Mouse (Mus musculus) lung, postnatal 0 days (tissue): ENCODE measurements around the gene Nucb1.

Source experiments
- CTCF ChIP-seq: IDR thresholded peaks from 2 replicates; pipeline ENCODE4 v1.5.1; 2016; ENCODE audit warnings: antibody characterized with exemption, mild to moderate bottlenecking
- EP300 ChIP-seq: IDR thresholded peaks from 2 replicates; pipeline ENCODE4 v1.6.1; 2016; ENCODE audit warnings: antibody characterized with exemption, mild to moderate bottlenecking, control low read depth

DNA sequence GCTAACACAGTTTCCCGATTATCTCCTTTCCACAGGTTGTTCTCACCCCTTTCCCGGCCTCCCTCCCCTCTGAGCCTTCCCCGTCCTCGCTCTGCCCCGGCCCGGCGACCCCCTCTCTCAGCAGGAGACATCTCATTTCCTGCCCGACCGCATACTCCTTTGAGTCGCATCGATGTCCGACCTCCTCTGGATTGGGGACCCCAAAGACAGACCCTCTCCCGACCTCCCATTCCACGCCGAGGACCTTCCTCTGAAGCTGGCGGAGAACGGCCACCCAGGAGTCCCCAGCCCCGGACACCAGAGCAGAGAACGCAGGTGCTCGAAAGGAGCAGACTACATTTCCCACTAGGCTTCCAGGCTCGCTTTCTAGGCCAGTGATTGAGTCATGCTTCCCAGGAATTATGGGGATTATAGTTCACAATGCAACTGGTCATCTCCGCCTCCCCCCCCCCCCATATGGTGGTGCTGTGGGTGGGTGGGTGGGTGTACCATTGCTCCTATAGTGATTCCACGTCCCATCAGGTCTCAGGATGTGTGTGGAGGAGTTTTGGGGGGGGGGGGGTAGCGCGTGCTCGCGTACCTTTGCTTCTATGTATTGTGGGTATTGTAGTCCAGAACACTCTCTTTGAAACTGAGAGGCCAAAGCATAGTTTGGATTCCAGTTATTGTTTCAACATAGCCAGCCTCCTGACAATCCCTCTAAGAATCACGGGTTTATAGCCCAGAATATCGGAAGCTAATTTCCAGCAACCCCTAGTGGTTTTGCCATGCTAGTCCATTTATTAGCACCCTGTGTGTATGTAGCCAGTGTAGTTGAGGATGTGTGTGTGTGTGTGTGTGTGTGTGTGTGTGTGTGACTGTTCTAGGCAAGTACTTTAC is 28.2 kb upstream of the Nucb1 start:
- TF ChIP-seq CTCF (peak; percentile 73), EP300 (peak; percentile 20; the same call in 1 of the 2 replicates)
